In the genomic region with DNA sequence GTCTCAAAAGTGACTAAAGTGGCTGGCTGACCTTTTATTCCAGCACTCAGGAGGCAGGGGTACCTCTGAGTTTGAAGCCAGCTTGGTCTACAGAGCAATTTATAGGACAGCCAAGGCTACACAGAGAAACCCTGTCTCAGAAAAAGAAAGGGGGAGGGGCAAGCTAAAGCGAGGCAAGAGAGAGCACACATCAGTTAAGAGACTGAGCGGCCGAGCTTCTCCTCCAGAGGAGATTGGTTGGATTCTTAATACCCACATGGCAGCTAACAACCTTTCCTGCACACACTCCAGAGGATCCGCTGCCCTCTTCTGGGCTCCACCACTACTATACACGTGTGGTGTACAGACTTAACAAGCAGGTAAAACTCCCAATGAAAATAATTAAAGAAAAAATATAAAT, we compare ENCODE assay signal across 10 mouse cellular contexts.
"Had no signal": no experiment of that assay in that cellular context is flagged by ENCODE, and none has a peak within 500 bp of the region (broad histone marks: within the 10 kb centered on the region; RNA-seq: fewer than 3 reads in every experiment).

No protein-coding gene starts in this region.

- H3K27me3 ChIP-seq: limb, embryonic 12.5 days; midbrain, embryonic 15.5 days; neural tube, embryonic 12.5 days had no signal

- H3K4me3 ChIP-seq: limb, embryonic 12.5 days; midbrain, embryonic 15.5 days; neural tube, embryonic 12.5 days had no signal

- ATAC-seq: midbrain, embryonic 15.5 days had no signal

- H3K27ac ChIP-seq: limb, embryonic 12.5 days; liver, embryonic 14.5 days; midbrain, embryonic 15.5 days; neural tube, embryonic 12.5 days had no signal

- DNase-seq: kidney, adult 9 months; kidney, postnatal 10 days; layer of hippocampus, postnatal 36 days; lung, adult 18-20 months; thymus, adult 18-20 months; thymus, postnatal 14 days had no signal

- H3K4me2 ChIP-seq: limb, embryonic 12.5 days; midbrain, embryonic 15.5 days; neural tube, embryonic 12.5 days had no signal

- H3K9ac ChIP-seq: limb, embryonic 12.5 days; liver, embryonic 14.5 days; midbrain, embryonic 15.5 days; neural tube, embryonic 12.5 days had no signal

- H3K4me1 ChIP-seq: limb, embryonic 12.5 days; midbrain, embryonic 15.5 days; neural tube, embryonic 12.5 days had no signal

- H3K9me3 ChIP-seq: limb, embryonic 12.5 days; midbrain, embryonic 15.5 days; neural tube, embryonic 12.5 days had no signal

- H3K36me3 ChIP-seq: midbrain, embryonic 15.5 days had no signal
